Mouse (Mus musculus): ENCODE data around the gene Cdc45.

- TF ChIP-seq EP300 (IDR thresholded peaks at IDR 0.05; ENCODE audit: low read depth) (peak; percentile 80), CTCF (IDR thresholded peaks at IDR 0.05; ENCODE audit: low read depth) (no peak)
Measured at GRCm38 (mm10) chr16:18811468-18812384, at the start of gene Cdc45, which contains the start of gene Ufd1.

Data from liver, postnatal 0 days (tissue).